Mouse (Mus musculus) embryonic fibroblast, embryonic 13.5 days (primary cell): Measurements from ENCODE around the gene Robo2.

Source experiments
- CTCF ChIP-seq: IDR thresholded peaks from 2 replicates; pipeline ENCODE4 v1.5.1; 2011; ENCODE audit warnings: mild to moderate bottlenecking, control low read depth, low read length, moderate library complexity, borderline replicate concordance; ENCODE audit not compliant: insufficient read depth
- POLR2A ChIP-seq: IDR thresholded peaks from 2 replicates; pipeline ENCODE4 v1.6.1; 2011; ENCODE audit warnings: low read depth, mild to moderate bottlenecking, control low read depth, low read length, moderate library complexity

DNA sequence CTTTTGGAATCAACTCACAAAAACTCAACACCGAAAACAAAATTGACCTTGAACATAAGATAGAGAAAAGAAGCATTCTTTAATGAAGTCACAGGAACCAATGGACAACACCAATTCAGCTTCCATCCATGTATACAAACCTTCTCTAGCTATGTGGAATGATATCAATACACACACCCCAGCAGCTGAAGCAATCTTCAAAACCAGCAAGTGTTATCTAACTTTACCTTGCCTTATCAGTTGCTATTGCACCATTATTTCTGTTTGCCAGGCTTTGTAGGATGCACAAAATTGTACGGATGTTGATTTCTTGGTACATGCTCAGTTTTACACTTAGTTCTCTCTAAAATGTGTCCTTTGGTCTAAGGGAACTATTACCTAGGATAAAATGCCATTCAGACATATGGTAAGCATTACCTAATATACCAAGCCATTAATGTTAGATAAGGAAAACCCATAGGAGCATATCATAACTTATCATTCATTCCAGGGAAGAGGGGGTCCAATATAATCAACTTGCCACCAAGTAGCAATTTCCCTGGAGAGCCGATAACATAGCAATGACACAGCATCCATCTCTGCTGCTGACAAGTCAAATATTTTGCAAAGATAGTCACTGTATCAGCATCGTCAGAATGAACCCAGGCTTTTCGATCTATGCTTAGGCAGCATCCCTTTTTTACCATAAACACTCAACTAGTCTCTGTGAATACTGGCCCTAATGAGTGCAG is 537.6 kb downstream of the Robo2 start:
- TF ChIP-seq POLR2A, result no peak
- TF ChIP-seq CTCF, result no peak
